Mouse (Mus musculus) liver, embryonic 16.5 days (tissue): ENCODE data around the gene Phf23. TPM values are rescaled to one million over a fixed set of nuclear protein-coding genes. Genes with fewer than 3 reads are reported as not detected.

Experiments
- ATAC-seq: fragments of 200-750 bp; cut with Nextera tagmentation; 2 replicates; pipeline ENCODE4 v1.8.0; 2017; ENCODE audit warnings: low read depth, mild to moderate bottlenecking, moderate number of reproducible peaks, moderate library complexity
- H3K27ac ChIP-seq: fragments of 300-500 bp; sonication (generic); 2 replicates; pipeline ENCODE4 v1.5.1; 2014; ENCODE audit warnings: mild to moderate bottlenecking, low read length
- H3K27me3 ChIP-seq: fragments of 300-500 bp; sonication (generic); 2 replicates; pipeline ENCODE4 v1.6.1; 2014; ENCODE audit warnings: low read depth, low read length, mixed read lengths; ENCODE audit not compliant: control insufficient read depth, insufficient read depth
- H3K36me3 ChIP-seq: fragments of 300-500 bp; sonication (generic); 2 replicates; pipeline ENCODE4 v1.6.1; 2014; ENCODE audit warnings: mild to moderate bottlenecking; ENCODE audit not compliant: control insufficient read depth, insufficient read depth
- H3K4me1 ChIP-seq: fragments of 300-500 bp; sonication (generic); 2 replicates; pipeline ENCODE4 v1.6.1; 2014; ENCODE audit warnings: low read depth, low read length, mixed read lengths; ENCODE audit not compliant: control insufficient read depth
- H3K4me2 ChIP-seq: fragments of 300-500 bp; sonication (generic); 2 replicates; pipeline ENCODE4 v1.6.1; 2014; ENCODE audit warnings: low read depth, low read length, mixed read lengths
- H3K4me3 ChIP-seq: fragments of 300-500 bp; sonication (generic); 2 replicates; pipeline ENCODE4 v1.5.1; 2014; ENCODE audit warnings: low read depth, mild to moderate bottlenecking, low read length
- H3K9ac ChIP-seq: fragments of 300-500 bp; sonication (generic); 2 replicates; pipeline ENCODE4 v1.6.1; 2014; ENCODE audit warnings: low read depth, low read length
- H3K9me3 ChIP-seq: fragments of 300-500 bp; sonication (generic); replicated peaks from 2 replicates; pipeline ENCODE4 v1.6.1; 2016; ENCODE audit warnings: low read length; ENCODE audit not compliant: control insufficient read depth
- WGBS: fragments of 180-500 bp; shearing (Covaris S2); extraction: QIAGEN DNeasy Blood & Tissue Kit; methylation state at CpG from one replicate; pipeline ENCODE4 v1.1.7; 2014; ENCODE audit not compliant: insufficient replicate concordance; 5-methylcytosine and 5-hydroxymethylcytosine counted together
- polyA plus RNA-seq: library from polyadenylated mRNA; unstranded; fragments of >200 nt; fragmentation: Nextera tagmentation; extraction: Ambion mirVana; gene quantifications from 2 replicates; pipeline ENCODE4 v1.2.1, GENCODE M21; 2015

The Phf23 gene
- polyA plus RNA-seq, 1 experiment from 2014 or later = 17.5 TPM

DNA sequence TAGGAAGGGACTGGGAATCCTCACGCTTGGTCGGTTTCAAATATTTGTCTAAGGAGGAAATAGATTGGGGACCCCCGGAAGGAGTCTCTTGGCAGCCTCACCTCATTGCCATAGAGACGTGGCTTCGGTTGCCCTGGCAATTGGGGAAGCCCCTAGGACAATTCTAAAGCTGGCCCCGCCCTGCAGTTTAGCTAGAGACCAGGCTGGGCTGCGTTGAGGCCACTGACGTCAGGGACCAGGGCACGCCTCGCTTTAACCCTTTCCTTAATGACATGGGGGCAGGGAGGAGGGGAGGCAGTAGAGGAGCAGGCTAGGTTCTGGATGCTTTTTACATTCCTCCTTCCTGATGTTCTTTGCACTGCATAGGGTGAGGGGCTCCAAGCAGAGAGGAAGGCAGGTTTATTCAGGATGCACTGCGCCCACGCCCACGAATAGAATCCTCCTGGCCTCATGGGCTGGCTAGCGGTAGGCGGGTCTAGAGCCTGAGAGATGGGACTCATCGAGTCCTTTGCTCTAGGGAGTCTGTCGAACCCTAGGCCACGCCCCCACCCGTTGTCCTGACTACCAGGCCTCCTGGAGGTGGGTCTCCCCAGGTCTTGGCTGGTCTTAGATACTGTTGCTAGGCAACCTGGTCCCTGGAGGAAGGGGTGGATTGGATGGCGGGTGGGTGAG is 33.7 kb downstream of the Phf23 start:
- Histone ChIP-seq H3K27me3 (peaks cover 18% of the 10 kb centered on the region), H3K4me3 (no peak overlapping the region), H3K9ac (no peak overlapping the region), H3K4me2 (0 out of 2 replicates have a peak overlapping the region, but pooled peaks have one; percentile 8), H3K9me3 (no peaks in the 10 kb centered on the region), H3K36me3 (no peaks in the 10 kb centered on the region), H3K27ac (no peak overlapping the region), H3K4me1 (peaks cover 9% of the 10 kb centered on the region)
- WGBS = 5% methylated on average over 20 of the region's 20 CpGs
- ATAC-seq = peak; percentile 16; the same call in 1 of the 2 replicates

DNA sequence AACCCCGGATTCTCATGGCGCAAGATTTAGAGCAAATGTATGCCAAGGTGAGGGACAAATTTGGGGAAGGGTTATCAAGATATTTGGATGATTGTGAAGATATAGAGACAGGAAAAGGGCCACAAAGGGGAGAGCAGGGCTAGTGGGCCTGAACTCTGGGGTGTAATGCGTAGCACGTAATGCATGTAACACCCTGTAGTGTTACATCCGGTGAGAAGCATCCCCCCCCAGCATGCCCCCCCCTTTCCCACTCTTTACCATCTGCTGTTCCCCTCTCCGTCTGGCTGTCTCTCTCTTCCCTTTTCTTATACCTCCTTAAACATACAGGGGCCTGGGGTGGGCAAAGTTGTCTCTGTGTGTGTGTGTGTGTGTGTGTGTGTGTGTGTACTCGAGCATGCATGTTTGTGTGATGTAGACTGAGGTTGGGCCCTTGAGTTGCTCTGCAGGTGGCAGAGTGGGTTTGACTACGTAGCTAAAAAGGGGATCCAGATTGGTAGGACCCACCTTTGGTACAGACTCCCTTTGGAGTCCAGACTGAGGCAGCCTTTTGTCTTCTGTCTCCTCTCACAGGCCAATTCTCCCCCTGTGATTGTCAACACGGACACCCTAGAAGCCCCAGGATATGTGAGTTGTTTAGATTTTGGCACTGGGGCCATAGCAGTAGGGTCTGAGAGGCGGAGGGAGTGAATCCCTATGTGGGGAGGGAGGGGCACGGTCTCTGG is 34.4 kb downstream of the Phf23 start:
- Histone ChIP-seq H3K9me3 (no peaks in the 10 kb centered on the region), H3K27ac (no peak overlapping the region), H3K36me3 (no peaks in the 10 kb centered on the region), H3K4me2 (no peak overlapping the region), H3K4me1 (peaks cover 9% of the 10 kb centered on the region), H3K9ac (no peak overlapping the region), H3K4me3 (no peak overlapping the region), H3K27me3 (peaks cover 12% of the 10 kb centered on the region; the same call in 1 of the 2 replicates)
- WGBS = 52% methylated on average over 11 of the region's 11 CpGs
- no peak for ATAC-seq

DNA sequence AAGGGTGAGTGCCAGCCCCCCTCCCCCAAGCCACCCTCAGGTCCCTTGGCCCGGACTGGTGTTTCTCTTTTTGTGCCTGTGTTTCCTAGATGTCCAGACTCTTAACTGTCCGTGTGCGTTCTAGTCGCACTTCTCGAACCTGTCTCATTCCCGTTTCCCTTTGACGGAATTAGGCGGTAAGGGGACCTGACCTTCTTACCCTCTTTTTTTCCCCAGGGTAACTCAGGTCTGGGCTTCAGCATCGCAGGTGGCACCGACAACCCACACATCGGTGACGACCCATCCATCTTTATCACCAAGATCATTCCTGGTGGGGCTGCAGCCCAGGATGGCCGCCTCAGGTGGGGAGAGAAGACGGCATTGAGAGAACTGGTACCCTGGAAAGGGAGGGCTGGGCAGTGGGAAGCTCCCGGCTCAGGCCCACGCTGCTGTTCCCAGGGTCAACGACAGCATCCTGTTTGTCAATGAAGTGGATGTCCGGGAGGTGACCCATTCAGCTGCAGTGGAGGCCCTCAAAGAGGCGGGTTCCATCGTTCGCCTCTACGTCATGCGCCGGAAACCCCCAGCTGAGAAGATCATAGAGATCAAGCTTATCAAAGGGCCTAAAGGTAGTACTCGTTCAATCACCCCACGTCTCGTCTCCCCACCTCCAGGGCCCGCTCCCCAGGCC is 35.2 kb downstream of the Phf23 start:
- Histone ChIP-seq H3K9me3 (no peaks in the 10 kb centered on the region), H3K9ac (no peak overlapping the region), H3K36me3 (no peaks in the 10 kb centered on the region), H3K4me2 (no peak overlapping the region), H3K27me3 (peaks cover 9% of the 10 kb centered on the region; the same call in 1 of the 2 replicates), H3K4me1 (peaks cover 9% of the 10 kb centered on the region), H3K4me3 (no peak overlapping the region), H3K27ac (no peak overlapping the region)
- WGBS = 79% methylated on average over 28 of the region's 28 CpGs
- no peak for ATAC-seq

DNA sequence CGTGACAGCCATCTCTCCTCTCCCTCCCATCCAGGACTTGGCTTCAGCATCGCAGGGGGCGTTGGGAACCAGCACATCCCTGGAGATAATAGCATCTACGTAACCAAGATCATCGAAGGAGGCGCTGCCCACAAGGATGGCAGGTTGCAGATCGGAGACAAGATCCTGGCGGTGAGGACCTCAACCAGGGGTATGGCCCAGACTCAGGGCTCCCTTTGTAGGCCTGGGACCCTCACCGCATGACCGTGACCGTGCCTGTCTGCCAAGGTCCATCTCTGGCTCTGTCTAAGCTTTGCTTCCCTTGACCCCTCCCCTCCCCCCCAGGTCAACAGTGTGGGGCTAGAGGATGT is 35.7 kb downstream of the Phf23 start:
- peaks cover 9% of the 10 kb centered on the region for H3K4me1 ChIP-seq
- no peak overlapping the region for H3K27ac ChIP-seq
- peaks cover 6% of the 10 kb centered on the region; the same call in 1 of the 2 replicates for H3K27me3 ChIP-seq
- WGBS = 84% methylated on average over 11 of the region's 11 CpGs
- H3K4me3 ChIP-seq = no peak overlapping the region
- no peaks in the 10 kb centered on the region for H3K36me3 ChIP-seq
- no peak overlapping the region for H3K4me2 ChIP-seq
- no peak for ATAC-seq
- H3K9me3 ChIP-seq = no peaks in the 10 kb centered on the region
- no peak overlapping the region for H3K9ac ChIP-seq

DNA sequence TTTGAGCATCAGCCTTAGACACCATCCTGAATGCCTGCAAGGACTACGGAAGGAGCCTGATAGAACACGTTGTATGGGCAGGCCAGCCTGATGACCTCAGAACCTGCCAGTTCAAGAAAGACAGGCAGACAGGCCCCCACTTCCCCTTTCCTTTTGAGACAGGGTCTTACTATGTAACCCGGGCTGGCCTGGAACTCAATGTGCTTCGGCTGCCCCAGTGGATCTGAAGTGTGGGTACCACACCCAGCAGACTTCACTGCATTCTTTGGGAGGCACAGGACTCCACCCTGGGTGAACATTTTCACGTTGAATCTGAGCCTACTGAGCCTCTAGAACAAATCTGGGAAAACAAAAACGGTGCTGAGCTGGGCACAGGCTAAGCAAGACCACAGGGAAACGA is 42.6 kb downstream of the Phf23 start:
- no peak overlapping the region for H3K9ac ChIP-seq
- no peaks in the 10 kb centered on the region for H3K36me3 ChIP-seq
- H3K4me1 ChIP-seq = no peaks in the 10 kb centered on the region
- no peak overlapping the region for H3K4me3 ChIP-seq
- no peak for ATAC-seq
- H3K27ac ChIP-seq = no peak overlapping the region
- WGBS = 41% methylated on average over 7 of the region's 7 CpGs
- H3K4me2 ChIP-seq = no peak overlapping the region
- no peaks in the 10 kb centered on the region for H3K27me3 ChIP-seq
- no peaks in the 10 kb centered on the region for H3K9me3 ChIP-seq

DNA sequence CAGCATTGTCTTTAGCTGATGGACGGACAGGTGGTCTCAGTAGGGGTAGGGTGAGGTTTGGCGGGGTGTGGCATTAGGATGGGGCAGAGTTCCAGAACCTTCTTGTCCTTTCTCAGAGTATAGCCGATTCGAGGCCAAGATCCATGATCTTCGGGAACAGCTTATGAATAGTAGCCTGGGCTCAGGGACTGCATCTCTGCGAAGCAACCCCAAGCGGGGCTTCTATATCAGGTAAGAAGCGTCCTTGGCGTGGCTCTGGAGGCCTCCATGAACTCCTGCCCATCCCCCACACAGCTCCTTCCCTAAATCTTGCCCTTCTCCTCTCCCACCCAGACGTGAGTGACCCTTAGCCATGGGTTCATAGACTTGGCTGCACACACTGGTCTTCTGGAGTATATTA is 44.1 kb downstream of the Phf23 start:
- Histone ChIP-seq H3K36me3 (no peaks in the 10 kb centered on the region), H3K27ac (no peak overlapping the region), H3K27me3 (no peaks in the 10 kb centered on the region), H3K4me1 (no peaks in the 10 kb centered on the region), H3K4me2 (no peak overlapping the region), H3K9me3 (no peaks in the 10 kb centered on the region), H3K9ac (no peak overlapping the region), H3K4me3 (no peak overlapping the region)
- no peak for ATAC-seq
- 72% methylated on average over 10 of the region's 10 CpGs for WGBS

DNA sequence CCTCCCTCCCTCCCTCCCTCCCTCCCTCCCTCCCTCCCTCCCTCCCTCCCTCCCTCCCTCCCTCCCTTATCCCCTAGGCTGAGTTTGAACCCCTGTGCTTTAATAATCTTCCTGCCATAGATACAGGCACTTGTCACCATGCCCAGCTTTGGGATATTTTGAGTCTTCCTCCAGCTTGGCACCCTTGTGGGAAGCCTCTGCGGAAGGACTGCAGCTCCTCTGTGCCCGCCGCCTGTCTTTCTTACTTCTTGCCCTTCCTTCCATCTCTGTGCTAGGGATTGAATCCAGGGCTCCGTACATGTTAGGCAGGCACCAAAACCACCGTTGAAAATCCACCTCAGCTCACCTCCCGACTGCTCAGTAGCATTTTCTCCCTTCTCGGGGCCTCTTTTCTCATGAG is 44.6 kb downstream of the Phf23 start:
- no peaks in the 10 kb centered on the region for H3K27me3 ChIP-seq
- H3K9ac ChIP-seq = no peak overlapping the region
- no peaks in the 10 kb centered on the region for H3K9me3 ChIP-seq
- H3K4me1 ChIP-seq = no peaks in the 10 kb centered on the region
- H3K27ac ChIP-seq = no peak overlapping the region
- H3K36me3 ChIP-seq = no peaks in the 10 kb centered on the region
- no peak overlapping the region for H3K4me3 ChIP-seq
- H3K4me2 ChIP-seq = no peak overlapping the region
- no peak for ATAC-seq
- 52% methylated on average over 7 of the region's 7 CpGs for WGBS

DNA sequence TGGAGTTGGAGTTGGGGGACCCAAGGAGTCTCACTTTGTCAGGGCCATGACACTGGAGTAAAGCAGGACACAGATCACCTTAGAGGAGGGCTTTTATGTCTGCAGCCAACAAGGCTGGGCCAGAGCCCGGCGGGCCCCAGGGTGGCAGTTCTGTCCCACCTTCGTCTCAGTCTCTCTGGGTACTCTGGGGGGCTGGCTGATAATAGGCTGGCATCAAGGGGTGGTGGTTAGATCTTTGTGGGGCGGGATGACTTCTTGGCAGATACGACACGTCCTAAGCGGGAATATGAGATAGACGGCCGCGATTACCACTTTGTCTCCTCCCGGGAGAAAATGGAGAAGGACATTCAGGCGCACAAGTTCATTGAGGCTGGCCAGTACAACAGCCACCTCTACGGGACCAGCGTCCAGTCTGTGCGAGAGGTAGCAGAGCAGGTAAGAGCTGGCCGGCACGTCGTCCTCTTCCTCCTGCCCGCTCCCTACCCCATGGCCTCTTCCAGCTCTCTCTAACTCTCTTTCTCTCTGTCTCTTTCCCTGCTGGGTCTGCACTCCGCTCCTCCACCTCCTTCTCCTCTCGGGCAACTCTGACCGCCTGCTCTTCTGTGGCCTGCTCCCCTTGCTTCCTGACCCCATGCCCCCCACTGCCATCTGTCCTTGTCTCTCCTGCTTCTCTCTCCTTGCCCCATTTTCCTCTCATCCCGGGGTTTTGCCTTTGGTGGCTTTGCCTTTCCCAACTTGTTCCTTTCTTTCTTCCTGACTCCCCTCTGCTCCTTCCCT is 46.9 kb downstream of the Phf23 start:
- Histone ChIP-seq H3K36me3 (no peaks in the 10 kb centered on the region), H3K9me3 (no peaks in the 10 kb centered on the region), H3K27ac (no peak overlapping the region), H3K4me2 (no peak overlapping the region), H3K4me1 (no peaks in the 10 kb centered on the region), H3K4me3 (no peak overlapping the region), H3K9ac (no peak overlapping the region), H3K27me3 (no peaks in the 10 kb centered on the region)
- WGBS = 82% methylated on average over 22 of the region's 23 CpGs
- ATAC-seq = no peak
